ENCODE assay signal across 8 mouse cellular contexts in the genomic region with DNA sequence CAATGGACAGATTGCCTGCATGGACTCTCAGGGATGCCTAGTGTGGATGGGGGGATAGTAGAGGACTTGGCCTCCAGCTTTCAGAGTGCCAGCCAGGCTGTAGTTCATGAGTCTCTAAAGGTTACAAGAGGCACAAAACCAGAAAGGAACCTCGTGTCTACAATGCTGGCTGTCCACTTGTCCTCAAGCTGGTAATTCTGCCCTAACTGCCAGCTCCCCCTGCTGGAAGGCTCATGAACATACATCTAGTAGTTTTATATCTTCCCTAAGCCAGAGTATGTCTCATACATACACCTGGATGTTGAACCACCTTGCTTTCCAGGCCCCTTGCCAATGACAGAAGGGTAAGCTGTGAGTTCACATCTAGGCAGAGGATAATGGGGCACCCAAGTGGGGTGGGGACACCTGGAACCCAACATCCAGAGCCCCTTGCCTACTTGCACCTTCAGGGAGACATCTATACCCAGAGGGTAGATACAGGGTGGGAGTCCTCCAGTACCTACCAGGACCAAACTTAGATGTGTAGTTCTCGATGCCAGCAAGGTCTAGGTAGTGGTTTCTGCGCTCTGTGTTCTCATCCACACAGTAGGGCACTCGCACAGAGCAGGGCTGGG. TPM values are rescaled to one million over a fixed set of nuclear protein-coding genes. Genes with fewer than 3 reads are reported as not detected.
A peak's percentile ranks its signal among the peaks of the same experiment; 100 is the strongest.
DNase-seq lines count a peak whose midpoint lies in the region; TF ChIP-seq lines count a peak whose summit lies in the region.

No protein-coding gene starts in this region.

- H3K27ac ChIP-seq in heart, embryonic 10.5 days = no peak overlapping the region
- no peak overlapping the region for H3K27ac ChIP-seq in spleen, adult 2 months (ENCODE audit: insufficient read depth, low read length)

- no peak overlapping the region for H3K4me3 ChIP-seq in heart, embryonic 10.5 days
- H3K4me3 ChIP-seq in E14TG2a.4 (replicated peaks; ENCODE audit: low read length) = no peak overlapping the region
- no peak overlapping the region for H3K4me3 ChIP-seq in spleen, adult 2 months (ENCODE audit: extremely low read depth, insufficient read depth, insufficient read length)

- peaks cover 14% of the 10 kb centered on the region for H3K4me1 ChIP-seq in heart, embryonic 10.5 days
- H3K4me1 ChIP-seq in E14TG2a.4 (replicated peaks; ENCODE audit: low read depth, low read length) = no peaks in the 10 kb centered on the region; the same call in 1 of the 2 replicates
- H3K4me1 ChIP-seq in spleen, adult 2 months (ENCODE audit: control insufficient read depth, insufficient read depth, insufficient read length) = no peaks in the 10 kb centered on the region

- peak; percentile 92 for DNase-seq in heart, adult 11 months
- no peak for DNase-seq in heart, embryonic 10.5 days (ENCODE audit: low spot score)
- peak; percentile 16 for DNase-seq in c-Kit-negative CD71-positive TER-119-positive erythroid progenitor cells, embryonic 14.5 days (ENCODE audit: low read depth, low spot score)
- DNase-seq in frontal cortex, adult 2 months (ENCODE audit: extremely low spot score in 1 of 2, low spot score in 1 of 2) = peak; percentile 12 to 76
- peak; percentile 81 for DNase-seq in kidney, postnatal 10 days
- peak; percentile 79 for DNase-seq in lung, postnatal 10 days
- peak; percentile 40 to 62 for DNase-seq in spleen, adult 2 months (ENCODE audit: low read depth in 1 of 2, low spot score in 2 of 2)

- no peaks in the 10 kb centered on the region for H3K9me3 ChIP-seq in heart, embryonic 10.5 days
- no peaks in the 10 kb centered on the region for H3K9me3 ChIP-seq in E14TG2a.4 (ENCODE audit: low read length)

- 46% methylated on average over 4 of the region's 4 CpGs for WGBS in heart, embryonic 10.5 days
- WGBS in spleen, adult 2 months = 59% methylated on average over 4 of the region's 4 CpGs

- TF ChIP-seq POLR2A in spleen, adult 2 months (IDR thresholded peaks at IDR 0.05; ENCODE audit: low read depth, low read length) = no peak

- TF ChIP-seq CTCF in E14TG2a.4 (conservative IDR thresholded peaks at IDR 0.05; ENCODE audit: low read length) = peak; percentile 64
- TF ChIP-seq CTCF in spleen, adult 2 months (IDR thresholded peaks at IDR 0.05; ENCODE audit: extremely low read depth, insufficient read depth, insufficient read length, insufficient replicate concordance) = peak; percentile 76; the same call in 1 of the 2 replicates

- H3K27me3 ChIP-seq in heart, embryonic 10.5 days (ENCODE audit: insufficient read depth, poor library complexity, severe bottlenecking) = no peaks in the 10 kb centered on the region
- no peaks in the 10 kb centered on the region for H3K27me3 ChIP-seq in E14TG2a.4 (ENCODE audit: insufficient read depth, low read length)
- H3K27me3 ChIP-seq in spleen, adult 2 months (ENCODE audit: control insufficient read depth, insufficient read depth, low read length) = no peaks in the 10 kb centered on the region

- peaks cover 8% of the 10 kb centered on the region; the same call in 1 of the 2 replicates for H3K36me3 ChIP-seq in heart, embryonic 10.5 days
- H3K36me3 ChIP-seq in E14TG2a.4 (ENCODE audit: insufficient read depth, low read length) = peaks cover 9% of the 10 kb centered on the region; the same call in 1 of the 2 replicates
- no peaks in the 10 kb centered on the region for H3K36me3 ChIP-seq in spleen, adult 2 months (ENCODE audit: control insufficient read depth, insufficient read depth, low read length)

RNA-seq across cellular contexts. Expression of a gene that starts 25.1 kb away (rescaled TPM):
- polyA plus RNA-seq in heart, embryonic 10.5 days (2016; fragmentation: Nextera tagmentation; extraction: Ambion mirVana) = 4.8 and 6.4 TPM in 2 replicates
- 4.7 and 5.7 TPM in 2 replicates for polyA plus RNA-seq in frontal cortex, adult 2 months (2012; rRNA removed)
- 2.2 and 3.7 TPM in 2 replicates for polyA plus RNA-seq in spleen, adult 2 months (2012; rRNA removed)
